Mouse (Mus musculus): ENCODE measurements around the gene Ccdc24.

The Ccdc24 gene

GRCm38 (mm10) chr4:117891738-117892161 lies 19.4 kb upstream of the Ccdc24 start, which contains the start of gene Dph2:
TSS of gene Dph2 (minus strand) at chr4:117892032.
- DNase-seq (ENCODE audit: extremely low spot score, low spot score): peak; percentile 72

- DNase-seq (ENCODE audit: extremely low spot score, low spot score): no peak
Measured at GRCm38 (mm10) chr4:117890750-117891149, 18.4 kb upstream of the Ccdc24 start.

- no peak for DNase-seq (ENCODE audit: extremely low spot score, low spot score)
Measured at GRCm38 (mm10) chr4:117890031-117890430, 17.7 kb upstream of the Ccdc24 start.

GRCm38 (mm10) chr4:117889471-117889870 lies 17.1 kb upstream of the Ccdc24 start:
- DNase-seq (ENCODE audit: extremely low spot score, low spot score): no peak

GRCm38 (mm10) chr4:117887920-117888319 lies 15.6 kb upstream of the Ccdc24 start:
- DNase-seq (ENCODE audit: extremely low spot score, low spot score): no peak

- peak; percentile 94 for DNase-seq (ENCODE audit: extremely low spot score, low spot score)
Measured at GRCm38 (mm10) chr4:117887133-117887532, 14.8 kb upstream of the Ccdc24 start, which contains the start of gene Atp6v0b. TSS of gene Atp6v0b (minus strand) at chr4:117887333.

GRCm38 (mm10) chr4:117886644-117887043 lies 14.3 kb upstream of the Ccdc24 start:
- DNase-seq (ENCODE audit: extremely low spot score, low spot score): peak; percentile 31

- no peak for DNase-seq (ENCODE audit: extremely low spot score, low spot score)
Measured at GRCm38 (mm10) chr4:117885994-117886393, 13.6 kb upstream of the Ccdc24 start.

- DNase-seq (ENCODE audit: extremely low spot score, low spot score): no peak
Measured at GRCm38 (mm10) chr4:117885093-117885492, 12.7 kb upstream of the Ccdc24 start.

- no peak for DNase-seq (ENCODE audit: extremely low spot score, low spot score)
Measured at GRCm38 (mm10) chr4:117884146-117884545, 11.8 kb upstream of the Ccdc24 start.

- DNase-seq (ENCODE audit: extremely low spot score, low spot score): peak; percentile 80
Measured at GRCm38 (mm10) chr4:117882701-117883691, 10.6 kb upstream of the Ccdc24 start, which contains the start of gene B4galt2. TSS of gene B4galt2 (minus strand) at chr4:117883487.

GRCm38 (mm10) chr4:117878703-117879102 lies 6.3 kb upstream of the Ccdc24 start:
- no peak for DNase-seq (ENCODE audit: extremely low spot score, low spot score)

- DNase-seq (ENCODE audit: extremely low spot score, low spot score): no peak
Measured at GRCm38 (mm10) chr4:117878301-117878700, 5.9 kb upstream of the Ccdc24 start.

- DNase-seq (ENCODE audit: extremely low spot score, low spot score): no peak
Measured at GRCm38 (mm10) chr4:117873615-117874014, 1.3 kb upstream of the Ccdc24 start.

GRCm38 (mm10) chr4:117871787-117872186 lies 570 bp downstream of the Ccdc24 start:
- DNase-seq (ENCODE audit: extremely low spot score, low spot score): no peak

GRCm38 (mm10) chr4:117870437-117870836 lies 1.9 kb downstream of the Ccdc24 start:
- DNase-seq (ENCODE audit: extremely low spot score, low spot score): no peak

GRCm38 (mm10) chr4:117869317-117869716 lies 3.0 kb downstream of the Ccdc24 start:
- no peak for DNase-seq (ENCODE audit: extremely low spot score, low spot score)

GRCm38 (mm10) chr4:117867823-117868222 lies 4.5 kb downstream of the Ccdc24 start:
- peak; percentile 68 for DNase-seq (ENCODE audit: extremely low spot score, low spot score)

GRCm38 (mm10) chr4:117867000-117867399 lies 5.4 kb downstream of the Ccdc24 start:
- DNase-seq (ENCODE audit: extremely low spot score, low spot score): no peak

GRCm38 (mm10) chr4:117866083-117866482 lies 6.3 kb downstream of the Ccdc24 start:
- DNase-seq (ENCODE audit: extremely low spot score, low spot score): no peak

GRCm38 (mm10) chr4:117862823-117863222 lies 9.5 kb downstream of the Ccdc24 start:
- DNase-seq (ENCODE audit: extremely low spot score, low spot score): no peak

GRCm38 (mm10) chr4:117860570-117860969 lies 11.8 kb downstream of the Ccdc24 start:
- DNase-seq (ENCODE audit: extremely low spot score, low spot score): no peak

GRCm38 (mm10) chr4:117858794-117859193 lies 13.6 kb downstream of the Ccdc24 start:
- DNase-seq (ENCODE audit: extremely low spot score, low spot score): no peak

Measured in neural tube, embryonic 10.5 days (tissue).